Mouse (Mus musculus) MEL (cell line): ENCODE results near the gene Ccdc50. TPM values are rescaled to one million over a fixed set of nuclear protein-coding genes. Genes with fewer than 3 reads are reported as not detected.
A peak's percentile ranks its signal among the peaks of the same experiment; 100 is the strongest.

Source experiments
- DNase-seq: peaks from one replicate; pipeline ENCODE4 v3.0.0; 2011; ENCODE audit warnings: low read depth, low spot score
- H3K27ac ChIP-seq: 2 replicates; pipeline ENCODE4 v1.5.1; 2012; ENCODE audit warnings: low read depth, mild to moderate bottlenecking, control low read depth, low read length, moderate library complexity; ENCODE audit not compliant: control insufficient read depth
- H3K27me3 ChIP-seq, 2 experiments: fragments of 150-350 bp in 1 of 2; sonication (generic) in 1 of 2; 2 replicates each; pipeline ENCODE4 v1.6.1; 2012; ENCODE audit warnings: low read length in 2 of 2, mild to moderate bottlenecking in 2 of 2, improper control_type of control experiment in 1 of 2, moderate library complexity in 1 of 2; ENCODE audit not compliant: insufficient read depth in 2 of 2, control insufficient read depth in 1 of 2
- H3K36me3 ChIP-seq, 2 experiments: 2 replicates each; pipeline ENCODE4 v1.6.1; 2012 to 2014; ENCODE audit warnings: low read length in 2 of 2, improper control_type of control experiment in 1 of 2, inconsistent platforms in 1 of 2, mild to moderate bottlenecking in 1 of 2; ENCODE audit not compliant: insufficient read depth in 2 of 2, control insufficient read depth in 1 of 2
- H3K4me1 ChIP-seq, 2 experiments: fragments of 150-350 bp in 1 of 2; sonication (generic) in 1 of 2; 2 replicates each; pipeline ENCODE4 v1.6.1; 2012; ENCODE audit warnings: low read length in 2 of 2, improper control_type of control experiment in 1 of 2, mild to moderate bottlenecking in 1 of 2; ENCODE audit not compliant: insufficient read depth in 2 of 2, control insufficient read depth in 1 of 2
- H3K4me3 ChIP-seq, 2 experiments: fragments of 150-350 bp in 1 of 2; sonication (generic) in 1 of 2; 2 replicates each; pipeline ENCODE4 v1.5.1; 2012; ENCODE audit warnings: low read depth in 2 of 2, low read length in 2 of 2, mild to moderate bottlenecking in 2 of 2, moderate library complexity in 2 of 2, control low read depth in 1 of 2, improper control_type of control experiment in 1 of 2; ENCODE audit not compliant: control insufficient read depth in 1 of 2, insufficient read depth in 1 of 2
- H3K79me2 ChIP-seq: 2 replicates; pipeline ENCODE4 v1.6.1; 2012; ENCODE audit warnings: mild to moderate bottlenecking, low read length, moderate library complexity; ENCODE audit not compliant: control insufficient read depth, poor library complexity, insufficient read depth
- H3K9ac ChIP-seq: 2 replicates; pipeline ENCODE4 v1.6.1; 2012; ENCODE audit warnings: low read depth, mild to moderate bottlenecking, control low read depth, low read length, moderate library complexity; ENCODE audit not compliant: control insufficient read depth, poor library complexity, severe bottlenecking
- H3K9me3 ChIP-seq: fragments of 150-350 bp; sonication (generic); replicated peaks from 2 replicates; pipeline ENCODE4 v1.6.1; 2012; ENCODE audit warnings: mild to moderate bottlenecking, low read length, improper control_type of control experiment, moderate library complexity; ENCODE audit not compliant: insufficient read depth
- BHLHE40 ChIP-seq: IDR thresholded peaks from 2 replicates; pipeline ENCODE4 v1.6.1; 2012; ENCODE audit warnings: low read depth, mild to moderate bottlenecking, inconsistent platforms, low read length, improper control_type of control experiment, borderline replicate concordance
- CHD1 ChIP-seq: IDR thresholded peaks from 2 replicates; pipeline ENCODE4 v1.6.1; 2012; ENCODE audit warnings: low read depth, mild to moderate bottlenecking, inconsistent platforms, low read length, improper control_type of control experiment
- CHD2 ChIP-seq: IDR thresholded peaks from 2 replicates; pipeline ENCODE4 v1.6.1; 2011; ENCODE audit warnings: low read length, improper control_type of control experiment
- E2F4 ChIP-seq: IDR thresholded peaks from 2 replicates; pipeline ENCODE4 v1.6.1; 2011; ENCODE audit warnings: low read depth, low read length, improper control_type of control experiment, borderline replicate concordance
- ELF1 ChIP-seq: IDR thresholded peaks from 2 replicates; pipeline ENCODE4 v1.6.1; 2014; ENCODE audit warnings: low read depth, mild to moderate bottlenecking, inconsistent platforms, low read length, improper control_type of control experiment, moderate library complexity
- EP300 ChIP-seq, 2 experiments: IDR thresholded peaks; 2 replicates each; pipeline ENCODE4 v1.6.1; 2011; ENCODE audit warnings: improper control_type of control experiment in 2 of 2, low read length in 2 of 2, low read depth in 1 of 2, mild to moderate bottlenecking in 1 of 2
- ETS1 ChIP-seq: IDR thresholded peaks from 2 replicates; pipeline ENCODE4 v1.6.1; 2012; ENCODE audit warnings: low read depth, mild to moderate bottlenecking, inconsistent platforms, low read length, improper control_type of control experiment, moderate library complexity
- GABPA ChIP-seq: IDR thresholded peaks from 2 replicates; pipeline ENCODE4 v1.6.1; 2012; ENCODE audit warnings: low read depth, mild to moderate bottlenecking, inconsistent platforms, low read length, improper control_type of control experiment, moderate library complexity
- GATA1 ChIP-seq: IDR thresholded peaks from 2 replicates; pipeline ENCODE4 v1.6.1; 2011; ENCODE audit warnings: low read depth, low read length, improper control_type of control experiment
- HCFC1 ChIP-seq: IDR thresholded peaks from 2 replicates; pipeline ENCODE4 v1.6.1; 2012; ENCODE audit warnings: low read depth, mild to moderate bottlenecking, inconsistent platforms, low read length, improper control_type of control experiment, moderate library complexity
- MAFK ChIP-seq: IDR thresholded peaks from 2 replicates; pipeline ENCODE4 v1.6.1; 2011; ENCODE audit warnings: low read depth, mild to moderate bottlenecking, low read length, improper control_type of control experiment, borderline replicate concordance
- MAX ChIP-seq: IDR thresholded peaks from 2 replicates; pipeline ENCODE4 v1.6.1; 2011; ENCODE audit warnings: low read length, improper control_type of control experiment
- MAZ ChIP-seq: IDR thresholded peaks from 2 replicates; pipeline ENCODE4 v1.6.1; 2012; ENCODE audit warnings: low read depth, mild to moderate bottlenecking, inconsistent platforms, low read length, improper control_type of control experiment
- MEF2A ChIP-seq: IDR thresholded peaks from 2 replicates; pipeline ENCODE4 v1.6.1; 2014; ENCODE audit warnings: low read depth, mild to moderate bottlenecking, inconsistent platforms, low read length, improper control_type of control experiment; ENCODE audit not compliant: poor library complexity, insufficient replicate concordance, severe bottlenecking; ENCODE audit errors: extremely low read depth
- MXI1 ChIP-seq: IDR thresholded peaks from 2 replicates; pipeline ENCODE4 v1.6.1; 2011; ENCODE audit warnings: mild to moderate bottlenecking, low read depth, low read length, improper control_type of control experiment
- MYB ChIP-seq: IDR thresholded peaks from 2 replicates; pipeline ENCODE4 v1.6.1; 2011; ENCODE audit warnings: mild to moderate bottlenecking, low read depth, low read length, improper control_type of control experiment
- MYC ChIP-seq: IDR thresholded peaks from 2 replicates; pipeline ENCODE4 v1.6.1; 2011; ENCODE audit warnings: low read depth, mild to moderate bottlenecking, low read length, improper control_type of control experiment, moderate library complexity
- NELFE ChIP-seq: IDR thresholded peaks from 2 replicates; pipeline ENCODE4 v1.6.1; 2011; ENCODE audit warnings: low read depth, low read length, improper control_type of control experiment
- NRF1 ChIP-seq: IDR thresholded peaks from 2 replicates; pipeline ENCODE4 v1.6.1; 2014; ENCODE audit warnings: low read depth, mild to moderate bottlenecking, inconsistent platforms, low read length, improper control_type of control experiment, moderate library complexity; ENCODE audit not compliant: poor library complexity, insufficient read depth, severe bottlenecking
- POLR2A ChIP-seq, 2 experiments: IDR thresholded peaks; 2 replicates each; pipeline ENCODE4 v1.6.1; 2011 to 2012; ENCODE audit warnings: low read length in 2 of 2, mild to moderate bottlenecking in 2 of 2, control low read depth in 1 of 2, improper control_type of control experiment in 1 of 2, low read depth in 1 of 2, moderate library complexity in 1 of 2; ENCODE audit not compliant: control insufficient read depth in 1 of 2, insufficient read depth in 1 of 2, poor library complexity in 1 of 2
- POLR2AphosphoS5 ChIP-seq: IDR thresholded peaks from 2 replicates; pipeline ENCODE4 v1.6.1; 2012; ENCODE audit warnings: low read depth, borderline replicate concordance, mild to moderate bottlenecking, inconsistent platforms, low read length, moderate library complexity, mixed read lengths
- RAD21 ChIP-seq: IDR thresholded peaks from 2 replicates; pipeline ENCODE4 v1.6.1; 2011; ENCODE audit warnings: mild to moderate bottlenecking, low read depth, low read length, improper control_type of control experiment
- RCOR1 ChIP-seq: IDR thresholded peaks from 2 replicates; pipeline ENCODE4 v1.6.1; 2012; ENCODE audit warnings: low read depth, mild to moderate bottlenecking, inconsistent platforms, low read length, improper control_type of control experiment
- SIN3A ChIP-seq: IDR thresholded peaks from 2 replicates; pipeline ENCODE4 v1.6.1; 2012; ENCODE audit warnings: low read length, improper control_type of control experiment, inconsistent platforms
- TBP ChIP-seq: IDR thresholded peaks from 2 replicates; pipeline ENCODE4 v1.8.0; 2011; ENCODE audit warnings: low read depth, low read length, improper control_type of control experiment
- TCF12 ChIP-seq: IDR thresholded peaks from 2 replicates; pipeline ENCODE4 v1.6.1; 2014; ENCODE audit warnings: low read depth, mild to moderate bottlenecking, inconsistent platforms, low read length, improper control_type of control experiment, moderate library complexity
- UBTF ChIP-seq: IDR thresholded peaks from 2 replicates; pipeline ENCODE4 v1.6.1; 2012; ENCODE audit warnings: low read depth, mild to moderate bottlenecking, inconsistent platforms, low read length, improper control_type of control experiment, moderate library complexity, borderline replicate concordance; ENCODE audit not compliant: insufficient read depth
- USF1 ChIP-seq: IDR thresholded peaks from 2 replicates; pipeline ENCODE4 v1.6.1; 2014; ENCODE audit warnings: low read depth, mild to moderate bottlenecking, inconsistent platforms, low read length, improper control_type of control experiment, moderate library complexity
- USF2 ChIP-seq, 2 experiments: IDR thresholded peaks; 2 replicates each; pipeline ENCODE4 v1.6.1; 2011 to 2012; ENCODE audit warnings: improper control_type of control experiment in 2 of 2, low read length in 2 of 2, borderline replicate concordance in 1 of 2, inconsistent platforms in 1 of 2, low read depth in 1 of 2, mild to moderate bottlenecking in 1 of 2; ENCODE audit not compliant: insufficient read depth in 1 of 2
- ZC3H11A ChIP-seq: IDR thresholded peaks from 2 replicates; pipeline ENCODE4 v1.6.1; 2012; ENCODE audit warnings: low read depth, mild to moderate bottlenecking, inconsistent platforms, low read length, improper control_type of control experiment
- ZKSCAN1 ChIP-seq: IDR thresholded peaks from 2 replicates; pipeline ENCODE4 v1.6.1; 2012; ENCODE audit warnings: low read depth, mild to moderate bottlenecking, inconsistent platforms, low read length, improper control_type of control experiment, moderate library complexity
- ZMIZ1 ChIP-seq: IDR thresholded peaks from 2 replicates; pipeline ENCODE4 v1.6.1; 2012; ENCODE audit warnings: low read depth, mild to moderate bottlenecking, inconsistent platforms, low read length, improper control_type of control experiment, moderate library complexity
- ZNF384 ChIP-seq: IDR thresholded peaks from 2 replicates; pipeline ENCODE4 v1.6.1; 2012; ENCODE audit warnings: low read depth, mild to moderate bottlenecking, inconsistent platforms, low read length, improper control_type of control experiment
- polyA plus RNA-seq, 2 experiments: library from polyadenylated mRNA; stranded (reverse) in 1 of 2; unstranded in 1 of 2; fragments of >175 nt in 1 of 2; fragments of >200 nt in 1 of 2; gene quantifications; 2 replicates each; pipeline versions ENCODE4 v1.2.1 to v1.2.4; 2012; ENCODE audit warnings: low replicate concordance in 2 of 2, low read depth in 1 of 2; ENCODE audit not compliant: insufficient read length in 2 of 2, insufficient read depth in 1 of 2, missing spikeins in 1 of 2
- total RNA-seq: library from RNA; depleted of rRNA; stranded (reverse); fragments of 300-350 nt; gene quantifications from 2 replicates; pipeline ENCODE4 v1.2.3, GENCODE M21; 2012

Gene Ccdc50
- total and polyA plus RNA-seq, 3 experiments, result 15.1 to 30.6 (median 20.4) TPM

DNA sequence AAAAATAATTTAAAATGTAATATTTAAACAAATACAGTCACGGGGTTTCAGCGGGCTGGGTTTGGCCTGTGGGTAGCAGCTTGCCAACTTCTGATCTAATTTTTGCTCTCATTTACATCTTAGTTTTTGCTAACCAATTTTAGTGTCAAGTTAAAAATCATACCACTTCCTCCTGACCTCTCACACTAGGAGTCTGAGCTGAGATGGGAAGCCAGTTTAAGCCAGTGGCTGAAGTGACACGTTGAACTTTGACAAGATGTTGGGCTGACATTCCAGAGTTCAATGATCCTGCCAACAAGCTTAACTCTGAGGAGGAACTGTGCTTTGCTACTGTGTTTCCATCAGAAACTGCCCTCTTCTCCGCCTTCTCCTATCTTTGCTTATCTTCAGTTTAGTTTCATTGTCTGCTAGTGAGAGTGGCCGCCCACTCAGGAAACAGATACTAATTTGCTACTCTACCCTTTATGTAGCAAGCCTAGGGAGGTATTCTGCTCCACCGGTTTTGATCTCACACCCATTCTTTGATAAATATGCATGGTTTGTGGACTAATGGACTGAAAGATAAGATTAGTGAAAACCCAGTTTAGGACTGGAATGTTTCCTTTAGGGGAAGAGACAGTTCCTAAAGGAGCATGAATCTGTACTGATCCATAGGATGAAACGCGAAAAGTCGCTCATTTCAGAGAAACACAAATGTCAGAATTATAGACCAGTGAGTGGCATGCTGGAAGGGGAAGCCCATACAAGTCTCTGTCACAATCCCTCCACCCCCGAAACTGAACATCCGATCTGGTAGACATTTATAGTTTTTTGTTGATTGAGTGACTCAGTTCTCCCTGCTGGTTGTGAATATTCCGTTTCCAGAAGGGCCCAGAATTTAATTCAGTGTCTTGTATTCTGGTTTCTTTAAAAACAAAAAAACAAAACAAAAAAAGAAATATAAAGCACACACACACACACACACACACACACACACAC is 746 bp upstream of the Ccdc50 start:
- H3K9ac ChIP-seq, result peak overlapping the region; percentile 92
- peaks cover 0 to 11% of the 10 kb centered on the region in 2 experiments; a peak in 1 of 4 replicates for H3K4me1 ChIP-seq
- H3K36me3 ChIP-seq, result peaks cover 0 to 14% of the 10 kb centered on the region in 2 experiments; a peak in 3 of 4 replicates
- no peaks in the 10 kb centered on the region for H3K27me3 ChIP-seq
- DNase-seq, result peak; percentile 69
- no peaks in the 10 kb centered on the region for H3K9me3 ChIP-seq
- H3K27ac ChIP-seq, result peak overlapping the region; percentile 82
- TF ChIP-seq MEF2A (no peak), ZKSCAN1 (no peak), GATA1 (peak; percentile 69), MYC (no peak), EP300 (IDR thresholded peaks at IDR 0.05; ENCODE audit: low read depth in 1 of 2, low read length in 2 of 2) (peak; percentile 58 to 67; a peak in 3 of 4 replicates), POLR2A (IDR thresholded peaks at IDR 0.05; ENCODE audit: control insufficient read depth in 1 of 2, insufficient read depth in 1 of 2, low read depth in 1 of 2, low read length in 2 of 2, poor library complexity in 1 of 2) (no peak), USF1 (no peak), CHD1 (0 out of 2 replicates have a peak, but pooled peaks have one; percentile 58), RAD21 (no peak), ZMIZ1 (no peak), ZC3H11A (no peak), NELFE (peak; percentile 9), TBP (0 out of 2 replicates have a peak, but pooled peaks have one; percentile 31), ZNF384 (no peak), MXI1 (peak; percentile 61; the same call in 1 of the 2 replicates), MAFK (no peak), ETS1 (peak; percentile 46; the same call in 1 of the 2 replicates), E2F4 (no peak), BHLHE40 (no peak), MAX (0 out of 2 replicates have a peak, but pooled peaks have one; percentile 48), GABPA (no peak), HCFC1 (0 out of 2 replicates have a peak, but pooled peaks have one; percentile 37), CHD2 (no peak), MAZ (no peak), POLR2AphosphoS5 (no peak), TCF12 (peak; percentile 28; the same call in 1 of the 2 replicates), RCOR1 (no peak; the same call in 1 of the 2 replicates), MYB (no peak), SIN3A (peak; percentile 50), ELF1 (0 out of 2 replicates have a peak, but pooled peaks have one; percentile 15), UBTF (no peak), NRF1 (no peak), USF2 (IDR thresholded peaks at IDR 0.05; ENCODE audit: borderline replicate concordance in 1 of 2, insufficient read depth in 1 of 2, low read depth in 1 of 2, low read length in 2 of 2) (no peak)
- TF ChIP-seq, all 39 proteins: peak for 12
- peak overlapping the region; percentile 82 to 96 for H3K4me3 ChIP-seq
- H3K79me2 ChIP-seq, result peaks cover 25% of the 10 kb centered on the region
